8 mouse cellular contexts compared by ENCODE assay signal in genomic region chr9:90163749-90164095, GRCm38 (mm10). TPM values are rescaled to one million over a fixed set of nuclear protein-coding genes. Genes with fewer than 3 reads are reported as not detected.
DNase-seq lines count a peak whose midpoint lies in the region; ATAC-seq lines count a peak whose summit lies in the region.

No protein-coding gene starts in this region.

- peak overlapping the region; percentile 76 for H3K9ac ChIP-seq in neural tube, embryonic 11.5 days (ENCODE audit: low read length)
- peak overlapping the region; percentile 88 for H3K9ac ChIP-seq in embryonic facial prominence, embryonic 13.5 days
- peak overlapping the region; percentile 83 for H3K9ac ChIP-seq in limb, embryonic 12.5 days (replicated peaks)
- peak overlapping the region; percentile 90 for H3K9ac ChIP-seq in midbrain, embryonic 13.5 days (replicated peaks)

- H3K36me3 ChIP-seq in neural tube, embryonic 11.5 days (ENCODE audit: control insufficient read depth, insufficient read depth, low read length): no peaks in the 10 kb centered on the region
- no peaks in the 10 kb centered on the region for H3K36me3 ChIP-seq in embryonic facial prominence, embryonic 13.5 days
- peaks cover 6% of the 10 kb centered on the region; the same call in 1 of the 2 replicates for H3K36me3 ChIP-seq in limb, embryonic 12.5 days
- H3K36me3 ChIP-seq in midbrain, embryonic 13.5 days: no peaks in the 10 kb centered on the region

- WGBS in neural tube, embryonic 11.5 days: 0% methylated on average over 18 of the region's 18 CpGs
- under 1% methylated on average over 18 of the region's 18 CpGs for WGBS in embryonic facial prominence, embryonic 13.5 days
- WGBS in limb, embryonic 12.5 days: under 1% methylated on average over 18 of the region's 18 CpGs
- under 1% methylated on average over 18 of the region's 18 CpGs for WGBS in midbrain, embryonic 13.5 days

- peak; percentile 35 for ATAC-seq in neural tube, embryonic 11.5 days (ENCODE audit: insufficient read depth, low FRiP score, low TSS enrichment)
- peak; percentile 18; the same call in 1 of the 2 replicates for ATAC-seq in embryonic facial prominence, embryonic 13.5 days (ENCODE audit: insufficient number of reproducible peaks, insufficient read depth, low FRiP score, low TSS enrichment, low read depth)
- peak; percentile 52 for ATAC-seq in limb, embryonic 12.5 days (ENCODE audit: insufficient number of reproducible peaks, insufficient read depth, low FRiP score, low TSS enrichment, low read depth)
- peak; percentile 66 for ATAC-seq in midbrain, embryonic 13.5 days

- H3K27ac ChIP-seq in neural tube, embryonic 11.5 days (ENCODE audit: low read depth, low read length): peak overlapping the region; percentile 65; the same call in 1 of the 2 replicates
- H3K27ac ChIP-seq in embryonic facial prominence, embryonic 13.5 days: no peak overlapping the region
- H3K27ac ChIP-seq in limb, embryonic 12.5 days: peak overlapping the region; percentile 79
- peak overlapping the region; percentile 81 for H3K27ac ChIP-seq in midbrain, embryonic 13.5 days

- H3K27me3 ChIP-seq in neural tube, embryonic 11.5 days (ENCODE audit: control insufficient read depth, insufficient read depth, low read length): no peaks in the 10 kb centered on the region
- no peaks in the 10 kb centered on the region for H3K27me3 ChIP-seq in embryonic facial prominence, embryonic 13.5 days
- H3K27me3 ChIP-seq in limb, embryonic 12.5 days: no peaks in the 10 kb centered on the region; the same call in 1 of the 2 replicates
- H3K27me3 ChIP-seq in midbrain, embryonic 13.5 days: no peaks in the 10 kb centered on the region

- peaks cover 7% of the 10 kb centered on the region; the same call in 1 of the 2 replicates for H3K4me1 ChIP-seq in neural tube, embryonic 11.5 days (ENCODE audit: control insufficient read depth, insufficient read depth, low read length)
- H3K4me1 ChIP-seq in embryonic facial prominence, embryonic 13.5 days: peaks cover 15% of the 10 kb centered on the region
- peaks cover 14% of the 10 kb centered on the region for H3K4me1 ChIP-seq in limb, embryonic 12.5 days (replicated peaks)
- H3K4me1 ChIP-seq in midbrain, embryonic 13.5 days (replicated peaks): peaks cover 30% of the 10 kb centered on the region

- peak overlapping the region; percentile 70 for H3K4me3 ChIP-seq in neural tube, embryonic 11.5 days (ENCODE audit: low read depth, low read length)
- H3K4me3 ChIP-seq in embryonic facial prominence, embryonic 13.5 days: peak overlapping the region; percentile 77
- peak overlapping the region; percentile 76 for H3K4me3 ChIP-seq in limb, embryonic 12.5 days (replicated peaks)
- peak overlapping the region; percentile 88 for H3K4me3 ChIP-seq in midbrain, embryonic 13.5 days (replicated peaks)

- DNase-seq in neural tube, embryonic 11.5 days (ENCODE audit: low spot score): peak; percentile 66
- no peak for DNase-seq in neural tube, embryonic 10.5 days (ENCODE audit: extremely low spot score, low spot score)
- DNase-seq in heart, postnatal 4 days: peak; percentile 82
- DNase-seq in layer of hippocampus, adult 8-10 months (ENCODE audit: low spot score in 2 of 2): no peak
- no peak for DNase-seq in urinary bladder, postnatal 10 days (ENCODE audit: low spot score)

- no peaks in the 10 kb centered on the region for H3K9me3 ChIP-seq in neural tube, embryonic 11.5 days (ENCODE audit: control insufficient read depth, low read length)
- H3K9me3 ChIP-seq in embryonic facial prominence, embryonic 13.5 days: no peaks in the 10 kb centered on the region; the same call in 1 of the 2 replicates
- H3K9me3 ChIP-seq in limb, embryonic 12.5 days: 0 out of 2 replicates have a peak, but pooled peaks cover 5% of the 10 kb centered on the region
- 0 out of 2 replicates have a peak, but pooled peaks cover 4% of the 10 kb centered on the region for H3K9me3 ChIP-seq in midbrain, embryonic 13.5 days

- peak overlapping the region; percentile 89 for H3K4me2 ChIP-seq in neural tube, embryonic 11.5 days (ENCODE audit: low read depth)
- peak overlapping the region; percentile 92 for H3K4me2 ChIP-seq in embryonic facial prominence, embryonic 13.5 days
- H3K4me2 ChIP-seq in limb, embryonic 12.5 days: peak overlapping the region; percentile 88
- peak overlapping the region; percentile 88 for H3K4me2 ChIP-seq in midbrain, embryonic 13.5 days (replicated peaks)

RNA-seq across cellular contexts. Expression of gene Adamts7, which starts 0.9 kb away (rescaled TPM):
- polyA plus RNA-seq in neural tube, embryonic 11.5 days (2014; fragmentation: Nextera tagmentation; extraction: Ambion mirVana): 13.8 and 15.5 TPM in 2 replicates
- 20.0 and 21.5 TPM in 2 replicates for polyA plus RNA-seq in embryonic facial prominence, embryonic 13.5 days (2015; fragmentation: Nextera tagmentation; extraction: Ambion mirVana)
- total RNA-seq in heart, postnatal 4 days (2021): 10 to 100 TPM; 17.5 to 17.6 TPM
- polyA plus RNA-seq in limb, embryonic 12.5 days (2016; fragmentation: Nextera tagmentation; extraction: Ambion mirVana): 18.9 and 20.2 TPM in 2 replicates
- 13.4 and 17.8 TPM in 2 replicates for polyA plus RNA-seq in midbrain, embryonic 13.5 days (2015; fragmentation: Nextera tagmentation; extraction: Ambion mirVana)
- total RNA-seq in layer of hippocampus, adult 8-10 months (2022): under 1 TPM; 0.31 to 0.81 (median 0.42) TPM

RNA-seq across cellular contexts. Expression of gene Morf4l1, which starts 49.1 kb away (rescaled TPM):
- 502 and 508 TPM in 2 replicates for polyA plus RNA-seq in neural tube, embryonic 11.5 days (2014; fragmentation: Nextera tagmentation; extraction: Ambion mirVana)
- polyA plus RNA-seq in embryonic facial prominence, embryonic 13.5 days (2015; fragmentation: Nextera tagmentation; extraction: Ambion mirVana): 516 and 565 TPM in 2 replicates
- 100 to 1,000 TPM; 325 to 333 TPM for total RNA-seq in heart, postnatal 4 days (2021)
- polyA plus RNA-seq in limb, embryonic 12.5 days (2016; fragmentation: Nextera tagmentation; extraction: Ambion mirVana): 502 and 512 TPM in 2 replicates
- 575 and 608 TPM in 2 replicates for polyA plus RNA-seq in midbrain, embryonic 13.5 days (2015; fragmentation: Nextera tagmentation; extraction: Ambion mirVana)
- total RNA-seq in layer of hippocampus, adult 8-10 months (2022): 100 to 1,000 TPM; 417 to 460 (median 434) TPM

Comparison
In these comparisons a context has a peak if more than half of its experiments do, and no peak if none do; other contexts are left out.
1. DNase-seq: peak in neural tube, embryonic 11.5 days (single experiment) and heart, postnatal 4 days (single experiment); none in neural tube, embryonic 10.5 days (single experiment), layer of hippocampus, adult 8-10 months (0 of 2) and urinary bladder, postnatal 10 days (single experiment).
2. Peak in every context shown above with its lines, with median percentiles within 50 percentile points of each other: ATAC-seq, H3K4me2 ChIP-seq, H3K4me3 ChIP-seq and H3K9ac ChIP-seq.